Mouse (Mus musculus) heart, postnatal 4 days (tissue): ENCODE results near the gene Tex46. TPM values are rescaled to one million over a fixed set of nuclear protein-coding genes. Genes with fewer than 3 reads are reported as not detected.

ENCODE experiments used
- DNase-seq: peaks from one replicate; pipeline ENCODE4 v3.0.0; 2021
- total RNA-seq, 2 experiments: library from RNA; stranded (reverse); gene quantifications; 2 replicates each; pipeline ENCODE4 v1.2.3; 2021

Gene Tex46
- not detected for total RNA-seq

- DNase-seq: no peak
These were observed at the start of gene Tex46 for GRCm38 (mm10) chr4:136610387-136610856. Gene Tex46 (plus strand): TSS chr4:136610437.

DNA sequence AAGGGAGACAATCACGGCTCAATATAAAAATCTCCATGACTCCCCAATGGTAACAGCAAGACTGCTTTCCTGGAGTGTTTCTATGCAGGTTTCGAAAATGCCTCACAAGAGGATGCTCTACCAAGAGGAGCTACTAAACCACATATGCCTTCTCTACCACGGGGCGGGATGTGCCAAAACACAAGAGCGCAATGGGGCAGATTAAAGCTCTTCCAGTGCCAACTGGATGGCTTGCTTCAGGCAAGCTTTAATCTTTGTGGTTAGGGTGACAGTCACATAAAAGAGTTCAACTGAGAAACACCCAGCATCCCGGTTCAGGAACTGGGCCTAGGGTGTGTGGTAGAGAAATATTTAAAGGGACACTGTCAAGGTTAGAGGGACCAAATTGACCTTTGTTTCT is 47.5 kb upstream of the Tex46 start:
- DNase-seq: no peak

- DNase-seq: no peak
These were observed 41.6 kb upstream of the Tex46 start for GRCm38 (mm10) chr4:136568629-136569028.

GRCm38 (mm10) chr4:136569998-136570397 is 40.2 kb upstream of the Tex46 start:
- no peak for DNase-seq

DNA sequence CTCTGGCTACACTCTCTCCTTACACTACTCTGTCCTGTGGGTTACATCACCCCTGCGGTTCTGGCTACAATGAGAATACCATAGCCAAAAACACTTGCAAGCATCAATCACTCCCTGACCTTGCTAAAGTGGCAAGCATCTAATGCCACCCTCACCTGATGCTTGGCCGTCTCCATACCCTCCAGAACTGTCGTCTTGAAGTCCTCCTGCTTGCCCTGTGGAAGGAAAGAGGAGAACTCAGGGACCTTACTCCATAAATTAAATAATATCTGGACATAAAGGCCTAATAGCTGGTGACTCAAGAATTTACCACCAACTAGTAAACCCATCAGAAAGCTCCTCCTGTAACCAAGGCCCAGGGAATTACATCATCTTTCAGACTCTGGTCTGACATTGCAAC is 28.4 kb upstream of the Tex46 start:
- no peak for DNase-seq

DNA sequence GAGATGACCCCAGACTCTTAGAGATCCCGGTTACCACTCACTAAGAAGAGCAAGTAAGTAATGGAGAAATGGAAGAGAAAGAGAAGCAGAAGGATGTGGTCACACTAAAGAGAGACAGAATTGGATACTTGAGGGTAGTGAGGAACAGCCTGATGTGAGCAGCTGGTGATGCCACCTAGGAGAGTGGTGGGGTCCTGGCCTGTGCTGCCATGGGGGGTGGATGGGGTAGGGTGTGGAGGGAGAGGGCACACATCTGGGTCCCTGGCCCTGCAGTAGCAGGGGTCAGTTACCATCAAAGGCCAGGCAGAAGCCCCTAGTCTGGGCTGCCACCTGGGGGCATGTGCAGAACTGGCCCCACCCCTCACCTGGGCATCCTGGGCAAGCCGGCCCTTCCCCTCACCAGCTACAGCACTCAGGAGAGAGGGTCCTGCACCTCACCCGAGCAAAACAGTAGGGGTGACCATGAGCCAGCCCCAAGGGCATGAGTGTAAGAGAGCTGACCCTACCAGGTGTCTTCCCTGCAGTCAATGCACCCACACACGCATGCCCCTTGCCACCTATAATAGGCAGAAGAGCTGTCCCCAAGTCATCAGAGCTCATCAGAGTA is 22.9 kb upstream of the Tex46 start:
- no peak for DNase-seq

GRCm38 (mm10) chr4:136588003-136588402 is 22.2 kb upstream of the Tex46 start:
- no peak for DNase-seq

DNA sequence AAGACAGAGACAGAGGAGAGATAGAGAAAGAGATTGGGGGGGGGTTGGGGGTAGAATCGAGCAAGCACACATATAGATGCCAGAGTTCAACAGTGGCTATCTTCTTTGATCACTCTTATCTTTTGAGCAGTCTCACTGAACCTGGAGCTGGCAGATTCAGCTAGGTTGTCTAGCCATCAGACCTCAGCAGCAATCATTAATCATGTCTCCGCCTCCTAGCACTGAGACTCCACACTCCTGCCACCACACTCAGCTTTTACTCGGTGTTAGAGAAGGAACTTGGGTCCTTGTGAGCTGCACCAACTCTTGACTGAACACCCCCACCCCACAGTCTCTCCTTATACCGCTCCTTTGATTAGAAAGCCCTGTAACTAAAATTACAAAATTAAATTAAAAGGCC is 18.1 kb upstream of the Tex46 start:
- DNase-seq: no peak

DNA sequence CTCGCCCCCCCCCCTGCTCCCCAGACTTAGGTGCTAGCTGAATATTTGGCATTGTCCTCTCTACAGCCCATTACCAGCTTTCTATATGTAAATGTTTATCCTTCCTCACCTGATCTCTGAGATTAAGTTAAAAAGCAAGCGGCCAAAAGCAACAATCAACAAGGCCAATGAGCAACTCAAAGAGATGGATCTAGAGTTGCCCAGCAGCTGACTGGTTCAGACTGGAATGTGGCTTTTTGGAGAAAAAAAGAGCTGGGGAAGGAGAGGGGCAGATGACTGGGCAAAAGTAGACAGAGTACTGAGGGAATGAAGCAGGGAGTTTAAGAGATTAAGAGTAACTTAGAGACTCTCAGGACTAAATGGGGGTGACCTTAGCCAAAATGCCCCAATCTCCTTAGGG is 16.2 kb upstream of the Tex46 start:
- no peak for DNase-seq

GRCm38 (mm10) chr4:136595221-136595620 is 15.0 kb upstream of the Tex46 start:
- DNase-seq: no peak

DNA sequence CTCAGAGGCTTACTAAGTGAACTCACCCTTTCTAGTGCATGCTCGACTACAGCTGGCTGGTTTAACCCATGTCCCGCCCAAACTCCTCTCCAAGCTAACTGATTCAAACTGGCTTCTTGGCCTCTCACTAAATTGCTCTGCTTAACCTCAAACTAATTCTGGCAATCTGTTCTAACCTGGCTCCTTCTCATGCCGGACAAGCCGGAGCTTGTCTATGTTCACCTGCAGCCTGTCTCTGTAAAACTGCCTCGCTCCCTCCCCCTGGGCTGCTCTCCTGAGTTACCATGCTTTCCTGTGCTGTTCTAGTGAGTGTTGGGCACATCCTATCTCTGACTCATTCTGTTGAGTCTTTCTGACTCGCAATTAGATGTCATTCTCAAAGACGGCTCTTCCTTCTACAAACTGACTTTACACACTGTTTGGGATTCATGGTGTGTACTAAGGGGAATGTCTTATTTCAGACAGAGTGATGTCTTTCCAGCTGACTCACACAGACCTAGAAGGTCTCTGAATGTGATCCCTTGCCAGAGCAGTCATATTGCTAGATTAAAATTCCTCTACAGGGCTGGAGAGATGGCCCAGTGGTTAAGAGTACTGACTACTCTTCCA is 11.9 kb upstream of the Tex46 start:
- DNase-seq: no peak

GRCm38 (mm10) chr4:136599869-136600268 is 10.4 kb upstream of the Tex46 start:
- no peak for DNase-seq

- DNase-seq: no peak
These were observed 9.7 kb upstream of the Tex46 start for GRCm38 (mm10) chr4:136600536-136600935.

GRCm38 (mm10) chr4:136601476-136601875 is 8.8 kb upstream of the Tex46 start:
- peak; percentile 78 for DNase-seq

- peak; percentile 46 for DNase-seq
These were observed 8.2 kb upstream of the Tex46 start for GRCm38 (mm10) chr4:136602018-136602554.

GRCm38 (mm10) chr4:136602568-136602967 is 7.7 kb upstream of the Tex46 start, which contains the start of gene Kdm1a:
Gene Kdm1a (minus strand): TSS chr4:136602723.
- peak; percentile 97 for DNase-seq

GRCm38 (mm10) chr4:136605756-136606485 is 4.3 kb upstream of the Tex46 start:
- no peak for DNase-seq

DNA sequence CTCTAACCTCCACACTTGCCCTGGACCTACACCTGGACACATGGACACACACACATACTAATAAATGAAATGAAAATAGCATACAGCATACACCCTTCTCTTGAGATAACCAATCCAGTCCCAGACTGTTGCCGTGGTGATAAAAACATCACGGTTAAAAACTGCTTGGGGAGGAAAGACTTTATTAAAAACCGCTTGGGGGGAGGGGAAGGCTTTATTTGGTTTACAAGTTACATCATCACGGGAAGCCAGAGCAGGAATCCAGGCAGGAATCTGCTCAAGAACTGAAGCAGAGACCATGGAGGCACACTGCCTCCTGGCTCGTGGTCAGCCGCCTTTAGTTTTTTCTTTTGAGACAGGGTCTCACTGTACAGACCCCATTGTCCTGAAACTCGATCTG is 3.4 kb downstream of the Tex46 start:
- no peak for DNase-seq

GRCm38 (mm10) chr4:136621336-136621735 is 11.1 kb downstream of the Tex46 start:
- DNase-seq: peak; percentile 54

- no peak for DNase-seq
These were observed 11.7 kb downstream of the Tex46 start for GRCm38 (mm10) chr4:136621956-136622355.

DNA sequence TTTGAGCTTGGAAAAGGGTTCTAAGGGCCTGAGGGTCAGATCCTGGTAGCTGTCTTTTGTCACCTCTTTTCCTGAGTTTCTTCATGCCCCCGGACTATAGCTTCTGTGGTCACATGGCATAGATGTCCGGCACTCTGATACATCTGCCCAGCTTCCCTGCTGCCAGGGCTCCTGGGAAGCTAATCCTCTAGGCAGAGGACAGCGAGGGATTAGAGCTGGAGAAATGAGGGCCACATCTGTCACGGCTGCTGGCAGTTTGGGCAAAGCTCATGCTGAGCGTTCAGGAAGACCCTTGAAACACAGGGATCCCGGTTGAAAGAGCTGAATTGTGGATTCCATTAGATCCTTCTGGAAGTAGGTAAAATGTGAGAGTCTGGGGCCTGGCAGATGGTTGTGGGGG is 12.2 kb downstream of the Tex46 start, which contains the start of gene Lactbl1:
TSS of gene Lactbl1 (plus strand) at position 234 of the 400 bp plus-strand sequence.
- no peak for DNase-seq

DNA sequence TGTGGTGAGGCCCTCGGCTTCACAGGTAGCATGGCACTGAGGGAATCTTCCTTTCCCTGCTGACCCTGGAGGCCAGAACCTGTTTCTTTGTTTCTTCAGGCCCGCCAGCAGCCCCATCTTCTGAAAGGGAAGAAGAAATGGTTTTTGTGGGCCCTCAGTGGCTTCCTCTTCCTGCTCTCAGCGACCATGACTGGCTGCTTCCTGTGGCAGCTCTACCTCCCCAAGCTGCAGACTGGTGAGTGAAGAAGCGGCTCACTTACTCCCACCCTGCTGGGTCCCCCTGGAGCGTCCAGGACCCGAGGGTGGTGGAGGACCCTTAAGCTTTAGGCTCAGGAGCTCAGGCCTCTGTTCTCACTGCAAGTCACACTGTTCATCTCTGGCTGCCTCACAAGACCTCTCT is 16.4 kb downstream of the Tex46 start:
- DNase-seq: no peak
